ENCODE assay signal across 15 mouse cellular contexts in genomic region chr2:30697851-30698250, GRCm38 (mm10).
A peak's percentile ranks its signal among the peaks of the same experiment; 100 is the strongest.
DNase-seq lines count a peak whose midpoint lies in the region; ATAC-seq and TF ChIP-seq lines count a peak whose summit lies in the region.
"Had no signal": no experiment of that assay in that cellular context is flagged by ENCODE, and none has a peak within 500 bp of the region (broad histone marks: within the 10 kb centered on the region; RNA-seq: fewer than 3 reads in every experiment).

No protein-coding gene starts in this region.

- no peaks in the 10 kb centered on the region for H3K27me3 ChIP-seq in heart, embryonic 11.5 days (ENCODE audit: control insufficient read depth, insufficient read depth, low read length)
- H3K27me3 ChIP-seq in midbrain, embryonic 10.5 days (ENCODE audit: low read depth, poor library complexity, severe bottlenecking) = no peaks in the 10 kb centered on the region
- H3K27me3 ChIP-seq in midbrain, postnatal 0 days (ENCODE audit: insufficient read depth, low read length) = no peaks in the 10 kb centered on the region
- no peaks in the 10 kb centered on the region for H3K27me3 ChIP-seq in midbrain, embryonic 15.5 days (replicated peaks)
- H3K27me3 ChIP-seq: limb, embryonic 15.5 days had no signal

- DNase-seq in cerebellum, adult 11 months = peak; percentile 38
- no peak for DNase-seq in cerebellum, postnatal 4 days (ENCODE audit: low spot score in 2 of 2)
- DNase-seq in heart, adult 11 months = no peak
- no peak for DNase-seq in midbrain, embryonic 10.5 days (ENCODE audit: low spot score)
- no peak for DNase-seq in midbrain, postnatal 0 days (ENCODE audit: low spot score)
- no peak for DNase-seq in testis, postnatal 10 days (ENCODE audit: low spot score)
- DNase-seq: gastrocnemius, postnatal 36 days; heart, postnatal 10 days; kidney, adult 18-20 months; lung, adult 18-20 months; thymus, postnatal 36 days had no signal

- no peak overlapping the region for H3K9ac ChIP-seq in heart, embryonic 11.5 days (ENCODE audit: low read depth, low read length)
- no peak overlapping the region for H3K9ac ChIP-seq in midbrain, postnatal 0 days (replicated peaks; ENCODE audit: low read length, poor library complexity, severe bottlenecking)
- no peak overlapping the region for H3K9ac ChIP-seq in midbrain, embryonic 15.5 days
- H3K9ac ChIP-seq: limb, embryonic 15.5 days had no signal

- no peaks in the 10 kb centered on the region for H3K36me3 ChIP-seq in heart, embryonic 11.5 days (ENCODE audit: control insufficient read depth, insufficient read depth, low read length)
- H3K36me3 ChIP-seq in midbrain, embryonic 10.5 days = no peaks in the 10 kb centered on the region
- no peaks in the 10 kb centered on the region for H3K36me3 ChIP-seq in midbrain, postnatal 0 days (ENCODE audit: insufficient read depth, low read length)
- H3K36me3 ChIP-seq in midbrain, embryonic 15.5 days (replicated peaks) = no peaks in the 10 kb centered on the region
- H3K36me3 ChIP-seq: limb, embryonic 15.5 days had no signal

- no peaks in the 10 kb centered on the region for H3K9me3 ChIP-seq in heart, embryonic 11.5 days (replicated peaks; ENCODE audit: control insufficient read depth, low read length)
- H3K9me3 ChIP-seq in midbrain, embryonic 10.5 days (replicated peaks) = no peaks in the 10 kb centered on the region
- no peaks in the 10 kb centered on the region for H3K9me3 ChIP-seq in midbrain, postnatal 0 days (ENCODE audit: low read length)
- no peaks in the 10 kb centered on the region for H3K9me3 ChIP-seq in midbrain, embryonic 15.5 days
- H3K9me3 ChIP-seq: limb, embryonic 15.5 days had no signal

- no peak for ATAC-seq in heart, embryonic 11.5 days (replicated peaks; ENCODE audit: insufficient number of reproducible peaks, low FRiP score, low TSS enrichment)
- no peak for ATAC-seq in midbrain, postnatal 0 days (ENCODE audit: low FRiP score)
- no peak for ATAC-seq in midbrain, embryonic 15.5 days (replicated peaks)

- TF ChIP-seq CTCF in midbrain, postnatal 0 days (IDR thresholded peaks at IDR 0.05) = no peak

- no peak overlapping the region for H3K4me2 ChIP-seq in heart, embryonic 11.5 days
- H3K4me2 ChIP-seq in midbrain, postnatal 0 days (ENCODE audit: low read depth, low read length, poor library complexity, severe bottlenecking) = no peak overlapping the region
- H3K4me2 ChIP-seq in midbrain, embryonic 15.5 days = no peak overlapping the region
- H3K4me2 ChIP-seq: limb, embryonic 15.5 days had no signal

- H3K4me1 ChIP-seq in heart, embryonic 11.5 days (ENCODE audit: control insufficient read depth, insufficient read depth, low read length) = peaks cover 65% of the 10 kb centered on the region
- peaks cover 94% of the 10 kb centered on the region for H3K4me1 ChIP-seq in midbrain, embryonic 10.5 days
- peaks cover 18% of the 10 kb centered on the region for H3K4me1 ChIP-seq in midbrain, postnatal 0 days (ENCODE audit: insufficient read depth, low read length)
- H3K4me1 ChIP-seq in midbrain, embryonic 15.5 days = peaks cover 69% of the 10 kb centered on the region

- H3K27ac ChIP-seq in heart, embryonic 11.5 days (ENCODE audit: low read depth, low read length) = peak overlapping the region; percentile 68
- peak overlapping the region; percentile 78 for H3K27ac ChIP-seq in midbrain, embryonic 10.5 days (replicated peaks)
- no peak overlapping the region for H3K27ac ChIP-seq in midbrain, postnatal 0 days (ENCODE audit: low read depth, low read length)
- H3K27ac ChIP-seq in midbrain, embryonic 15.5 days = peak overlapping the region; percentile 99; the same call in 1 of the 2 replicates
- H3K27ac ChIP-seq: limb, embryonic 15.5 days had no signal

- H3K4me3 ChIP-seq in heart, embryonic 11.5 days (ENCODE audit: low read depth, low read length) = no peak overlapping the region
- H3K4me3 ChIP-seq in midbrain, embryonic 10.5 days = no peak overlapping the region
- H3K4me3 ChIP-seq in midbrain, postnatal 0 days (ENCODE audit: low read depth, low read length) = no peak overlapping the region
- H3K4me3 ChIP-seq in midbrain, embryonic 15.5 days = no peak overlapping the region
- H3K4me3 ChIP-seq: layer of hippocampus, adult 2 months; limb, embryonic 15.5 days had no signal

- 38% methylated on average over 2 of the region's 2 CpGs for WGBS in heart, embryonic 11.5 days (ENCODE audit: insufficient replicate concordance)
- WGBS in midbrain, embryonic 10.5 days = 95% methylated on average over 2 of the region's 2 CpGs
- WGBS in midbrain, postnatal 0 days = 90% methylated on average over 2 of the region's 2 CpGs
- 92% methylated on average over 2 of the region's 2 CpGs for WGBS in midbrain, embryonic 15.5 days
